Mouse (Mus musculus): ENCODE data around the gene Rreb1.

DNA sequence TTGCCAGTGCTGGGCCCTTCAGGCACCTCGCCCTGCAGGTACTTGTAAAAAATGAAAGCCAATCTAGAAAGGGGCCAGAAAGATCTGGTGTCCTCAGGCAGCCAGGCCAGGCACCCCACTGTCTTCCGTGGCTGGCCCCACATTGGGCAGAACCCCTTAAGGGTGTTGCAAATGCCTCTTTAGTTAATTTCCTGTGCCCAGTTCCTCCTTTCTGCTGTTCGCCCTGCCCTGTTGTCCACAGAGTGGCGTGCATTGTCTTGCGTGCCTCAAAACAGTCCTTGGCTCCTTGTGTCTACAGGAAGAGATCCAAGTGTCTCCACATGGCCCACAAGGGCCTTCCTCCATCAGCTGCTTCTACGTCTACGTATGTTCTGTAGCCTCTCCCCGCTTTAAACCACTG lies 55.3 kb downstream of the Rreb1 start:
- TF ChIP-seq HCFC1 (IDR thresholded peaks at IDR 0.05; ENCODE audit: low read depth, low read length): no peak
- no peak for TF ChIP-seq CHD2 (IDR thresholded peaks at IDR 0.05; ENCODE audit: low read length)
- no peak for TF ChIP-seq POLR2A (IDR thresholded peaks at IDR 0.05; ENCODE audit: control insufficient read depth in 1 of 2, insufficient read depth in 1 of 2, low read depth in 1 of 2, low read length in 2 of 2, poor library complexity in 1 of 2)
- no peak for TF ChIP-seq EP300 (IDR thresholded peaks at IDR 0.05; ENCODE audit: low read depth in 1 of 2, low read length in 2 of 2)
- no peak for TF ChIP-seq ZNF384 (IDR thresholded peaks at IDR 0.05; ENCODE audit: low read depth, low read length)
- TF ChIP-seq CTCF (IDR thresholded peaks at IDR 0.05 in 2 of 3, conservative IDR thresholded peaks at IDR 0.05 in 1 of 3; ENCODE audit: control insufficient read depth in 1 of 3, insufficient read depth in 1 of 3, low read depth in 2 of 3, low read length in 3 of 3, poor library complexity in 1 of 3, severe bottlenecking in 1 of 3): no peak
- TF ChIP-seq GATA1 (IDR thresholded peaks at IDR 0.05; ENCODE audit: low read depth, low read length): no peak
- TF ChIP-seq TAL1 (IDR thresholded peaks at IDR 0.05; ENCODE audit: low read length): no peak
- TF ChIP-seq USF1 (IDR thresholded peaks at IDR 0.05; ENCODE audit: low read depth, low read length): no peak
- TF ChIP-seq NRF1 (IDR thresholded peaks at IDR 0.05; ENCODE audit: insufficient read depth, low read depth, low read length, poor library complexity, severe bottlenecking): no peak
- TF ChIP-seq TCF12 (IDR thresholded peaks at IDR 0.05; ENCODE audit: low read depth, low read length): no peak
